Mouse (Mus musculus): ENCODE data around the gene Wwc1.
"Not testable (repeated sequence)": the region's sequence is repeated elsewhere in the genome, so short reads cannot be mapped to it uniquely, and the experiment has no call there.

The Wwc1 gene

DNA sequence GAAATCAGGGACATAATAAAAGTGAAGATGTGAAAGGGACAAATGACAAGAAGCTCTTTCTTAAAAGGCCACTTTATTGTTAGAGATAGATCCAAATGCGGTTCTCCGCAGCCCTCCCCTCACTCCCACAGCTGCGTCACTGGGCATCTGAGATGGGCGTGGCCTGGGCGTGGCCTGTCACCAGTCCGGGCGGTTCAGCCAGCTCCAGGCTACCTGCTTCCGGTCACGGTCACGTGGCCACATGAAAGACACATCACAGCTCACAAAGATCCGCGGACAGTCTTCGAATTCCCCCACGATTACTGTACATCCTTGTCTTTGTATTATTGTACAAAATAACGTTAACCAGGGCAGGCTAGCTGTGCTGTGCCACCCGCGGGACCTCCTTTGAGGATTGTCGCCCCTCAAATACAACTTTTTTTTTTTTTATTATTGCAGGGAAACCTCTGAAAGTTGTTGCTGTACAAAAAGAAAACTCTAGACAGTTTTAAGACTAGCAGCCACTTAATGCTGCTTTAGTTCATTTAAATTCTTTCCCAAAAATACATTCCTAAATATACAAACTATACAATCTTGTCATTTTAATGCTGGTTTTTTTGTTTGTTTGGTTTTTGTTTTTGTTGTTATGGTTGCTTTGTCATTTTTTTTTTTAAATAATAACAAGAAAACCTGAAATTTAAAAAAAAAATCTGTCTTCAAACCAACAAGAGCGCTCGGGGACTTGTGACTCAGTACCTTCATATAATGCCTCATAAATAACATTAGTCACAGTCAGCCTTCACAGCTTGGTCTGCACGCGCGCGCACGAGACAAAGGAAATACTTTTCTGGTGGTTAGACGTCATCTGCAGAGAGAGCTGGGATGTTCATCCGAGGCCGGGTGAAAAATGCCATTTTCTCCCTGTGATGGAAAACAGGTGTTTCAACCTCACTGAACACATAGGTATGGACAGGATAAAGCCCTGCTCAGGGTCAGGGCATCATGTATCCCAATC is 141.7 kb downstream of the Wwc1 start:
- peak; percentile 72 to 82 for DNase-seq (ENCODE audit: low read depth in 1 of 2, low spot score in 2 of 2)

DNA sequence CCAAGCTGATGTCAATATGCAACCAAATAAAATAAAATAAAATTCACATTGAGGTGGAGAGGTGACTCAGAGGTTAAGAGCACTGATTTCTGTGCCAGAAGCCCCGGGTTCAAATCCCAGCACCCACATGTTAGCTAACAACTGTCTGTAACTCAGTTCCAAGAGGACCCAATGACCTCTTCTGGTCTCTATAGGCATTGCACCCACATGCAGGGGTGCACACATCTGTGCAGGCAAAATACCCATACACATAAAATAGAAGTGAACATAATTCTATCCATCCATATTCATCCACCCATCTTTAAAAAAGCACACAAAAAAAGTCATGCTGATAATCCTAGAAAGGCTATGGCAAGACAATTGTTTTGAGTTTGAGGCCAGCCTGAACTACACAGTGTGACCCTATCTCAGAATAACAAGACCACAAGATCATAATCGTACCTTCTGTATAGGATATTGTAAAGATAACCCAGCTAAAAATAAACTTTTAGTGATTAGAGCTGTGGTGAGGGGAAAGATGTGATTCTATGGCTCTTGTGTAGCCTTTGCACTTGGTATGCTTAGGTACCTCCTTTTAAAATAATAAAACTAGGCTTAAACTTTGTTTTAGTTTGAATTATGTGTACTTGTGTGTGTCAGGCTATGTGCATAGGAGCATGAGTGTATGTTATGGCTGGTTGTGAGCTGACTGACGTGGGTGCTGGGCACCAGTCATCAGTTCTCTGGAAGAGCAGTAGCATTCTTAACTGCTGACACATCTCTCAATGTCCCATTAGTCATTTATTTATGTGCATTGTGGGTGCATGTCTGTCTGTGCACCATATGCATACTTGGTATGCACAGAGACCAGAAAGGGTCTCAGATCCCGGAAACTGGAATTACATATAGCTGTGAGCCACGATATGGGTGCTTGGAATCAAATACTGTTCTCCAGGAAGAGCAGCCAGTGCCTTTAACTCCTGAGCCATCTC is 142.9 kb downstream of the Wwc1 start:
- no peak for DNase-seq (ENCODE audit: low read depth in 1 of 2, low spot score in 2 of 2)

DNA sequence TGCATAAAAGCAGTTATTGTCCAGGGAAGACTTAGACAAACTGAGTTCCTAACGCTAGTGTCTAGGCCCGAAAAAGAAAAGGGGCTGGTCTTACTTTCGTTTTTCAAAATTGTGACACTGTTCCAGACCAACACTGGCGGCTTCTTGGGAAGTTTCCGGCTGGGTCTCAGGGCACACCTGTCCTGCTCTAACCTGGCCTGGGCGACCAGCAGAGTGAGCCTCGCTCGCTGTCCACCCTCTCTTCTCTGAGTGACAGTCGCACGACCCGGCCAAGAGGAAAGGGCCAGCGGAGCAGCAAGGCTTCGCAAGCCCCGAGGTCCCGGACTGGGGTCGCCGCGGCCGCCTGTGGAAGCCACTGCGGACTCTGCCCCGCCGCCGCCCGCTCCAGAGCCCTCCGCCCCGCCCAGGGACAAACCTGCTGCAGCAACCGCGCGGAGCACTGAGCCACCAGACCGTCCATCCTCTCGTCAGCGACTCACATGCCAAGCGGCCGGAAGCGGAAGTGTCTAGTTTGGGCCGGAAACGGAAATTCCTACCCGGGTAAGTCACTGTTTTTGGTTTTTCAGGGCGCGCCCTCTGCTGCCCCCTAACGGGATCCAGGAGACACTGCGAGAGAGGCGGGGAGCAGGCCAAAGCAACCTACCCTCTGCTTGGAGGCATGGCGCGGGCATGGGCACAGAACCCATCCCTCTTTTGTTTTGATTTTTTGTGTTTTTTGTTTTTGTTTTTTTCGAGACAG is 146.1 kb downstream of the Wwc1 start, which contains the start of gene Rars:
Rars (minus strand) TSS at position 485 of the 739 bp plus-strand sequence.
- DNase-seq (ENCODE audit: low read depth in 1 of 2, low spot score in 2 of 2), result peak; percentile 85 to 94

GRCm38 (mm10) chr11:35833270-35833669 is 147.1 kb downstream of the Wwc1 start:
- no peak for DNase-seq (ENCODE audit: low read depth in 1 of 2, low spot score in 2 of 2)

GRCm38 (mm10) chr11:35832139-35832538 is 148.2 kb downstream of the Wwc1 start:
- no peak for DNase-seq (ENCODE audit: low read depth in 1 of 2, low spot score in 2 of 2)

GRCm38 (mm10) chr11:35827714-35828113 is 152.6 kb downstream of the Wwc1 start:
- no peak for DNase-seq (ENCODE audit: low read depth in 1 of 2, low spot score in 2 of 2)

GRCm38 (mm10) chr11:35816316-35816715 is 164.0 kb downstream of the Wwc1 start:
- DNase-seq (ENCODE audit: low read depth in 1 of 2, low spot score in 2 of 2), result no peak

- no peak for DNase-seq (ENCODE audit: low read depth in 1 of 2, low spot score in 2 of 2)
These were observed 168.9 kb downstream of the Wwc1 start for GRCm38 (mm10) chr11:35811458-35811857.

GRCm38 (mm10) chr11:35801332-35801731 is 179.0 kb downstream of the Wwc1 start:
- DNase-seq (ENCODE audit: low read depth in 1 of 2, low spot score in 2 of 2), result no peak

GRCm38 (mm10) chr11:35798874-35799273 is 181.5 kb downstream of the Wwc1 start, which contains the start of gene Fbll1:
TSS of gene Fbll1 (minus strand) at chr11:35798884.
- no peak for DNase-seq (ENCODE audit: low read depth in 1 of 2, low spot score in 2 of 2)

- DNase-seq (ENCODE audit: low read depth in 1 of 2, low spot score in 2 of 2), result no peak
These were observed 181.9 kb downstream of the Wwc1 start for GRCm38 (mm10) chr11:35798495-35798820.

DNA sequence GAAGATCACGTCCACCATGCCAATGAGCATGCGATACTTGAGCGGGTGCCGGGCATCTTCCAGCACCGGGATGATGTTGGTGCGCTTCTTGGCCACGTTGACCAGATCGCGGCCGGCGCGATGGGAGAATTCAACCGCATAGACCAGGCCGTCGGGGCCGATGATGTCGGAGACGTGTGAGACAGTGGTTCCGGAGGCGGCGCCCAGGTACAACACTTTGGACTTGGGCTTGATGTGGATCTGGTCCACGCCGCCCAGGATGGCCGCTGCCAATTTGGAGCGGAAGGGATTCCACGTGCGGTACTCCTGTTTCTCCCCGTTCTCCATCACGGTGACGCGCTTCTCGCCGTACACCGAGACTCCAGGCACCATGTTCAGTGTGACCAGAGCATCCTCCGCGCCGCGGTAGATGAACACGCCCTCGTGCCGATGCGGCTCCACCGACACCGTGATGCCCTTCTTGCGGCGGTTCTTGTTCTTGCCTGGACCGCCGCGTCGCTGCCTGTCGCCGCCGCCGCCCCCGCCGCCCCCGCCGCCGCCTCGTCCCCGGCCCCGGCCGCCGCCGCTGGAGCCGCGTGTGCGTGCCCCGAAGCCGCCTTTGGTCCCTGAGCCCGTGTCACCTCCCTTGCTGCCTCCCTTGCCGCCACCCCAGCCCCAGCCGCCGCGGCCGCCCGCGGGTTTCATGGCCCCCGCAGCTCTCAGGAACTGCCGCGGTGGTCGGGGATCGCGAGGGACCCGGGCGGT is 182.4 kb downstream of the Wwc1 start:
- DNase-seq (ENCODE audit: low read depth in 1 of 2, low spot score in 2 of 2), result no peak

- DNase-seq (ENCODE audit: low read depth in 1 of 2, low spot score in 2 of 2), result not testable (repeated sequence)
These were observed 187.5 kb downstream of the Wwc1 start for GRCm38 (mm10) chr11:35792800-35793199.

- DNase-seq (ENCODE audit: low read depth in 1 of 2, low spot score in 2 of 2), result no peak
These were observed 191.9 kb downstream of the Wwc1 start for GRCm38 (mm10) chr11:35788443-35788842.
